Mouse (Mus musculus) bone marrow, adult 2 months (tissue): ENCODE measurements at regions not wholly inside any gene's neighbourhood (a gene's known extent, or its start where the extent isn't known, plus 50 kb on each side); places are given as distances from the start of the nearest gene placed in this dataset.

Experiments
- CTCF ChIP-seq: fragments of 200-500 bp; IDR thresholded peaks from 2 replicates; pipeline ENCODE4 v1.5.1; 2011; ENCODE audit warnings: low read length, control low read depth; ENCODE audit not compliant: control insufficient read depth, insufficient read depth
- POLR2A ChIP-seq: fragments of 200-500 bp; IDR thresholded peaks from 2 replicates; pipeline ENCODE4 v1.6.1; 2011; ENCODE audit warnings: low read depth, mild to moderate bottlenecking, control low read depth, low read length, borderline replicate concordance; ENCODE audit not compliant: control insufficient read depth

DNA sequence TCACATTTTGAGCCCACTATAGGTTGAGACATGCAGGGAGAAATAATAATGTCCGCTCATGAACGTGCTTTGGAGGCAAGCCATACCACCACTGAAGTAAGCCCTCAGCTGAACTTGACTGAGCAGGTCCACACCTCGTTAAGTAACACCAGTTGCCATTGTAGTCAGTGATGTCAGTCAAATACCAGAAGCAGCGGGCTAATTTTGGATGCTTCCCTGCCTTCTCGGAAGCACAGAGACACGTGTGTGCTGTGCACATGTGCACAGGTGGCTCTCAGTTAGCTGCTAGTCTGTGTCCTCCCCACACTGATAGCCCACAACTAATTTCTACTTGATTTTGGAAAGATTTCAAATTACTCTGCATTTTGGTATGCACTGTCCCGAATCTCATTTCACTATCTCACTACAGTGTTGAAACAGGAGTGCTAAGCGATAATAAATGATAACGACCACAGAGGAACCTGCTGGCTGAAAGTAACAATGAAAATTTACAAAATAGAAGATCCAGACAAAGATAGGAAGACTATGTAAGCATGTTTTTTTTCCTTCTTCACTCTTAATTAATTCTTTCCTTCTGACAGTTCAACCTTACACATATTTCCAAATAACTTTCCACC, 62.9 kb upstream of the Prep start:
- TF ChIP-seq POLR2A, result no peak
- TF ChIP-seq CTCF, result no peak
